Mouse (Mus musculus): Measurements from ENCODE around the gene Antxrl.

The Antxrl gene

GRCm38 (mm10) chr14:34104892-34105291, 52.4 kb downstream of the Antxrl start:
- peak; percentile 39 for DNase-seq

GRCm38 (mm10) chr14:34106389-34107062, 54.0 kb downstream of the Antxrl start:
- DNase-seq = no peak

- no peak for DNase-seq
Measured at GRCm38 (mm10) chr14:34107594-34107993, 55.1 kb downstream of the Antxrl start.

- no peak for DNase-seq
Measured at GRCm38 (mm10) chr14:34114311-34114710, 61.8 kb downstream of the Antxrl start.

GRCm38 (mm10) chr14:34119046-34119723, 66.7 kb downstream of the Antxrl start:
- no peak for DNase-seq

- no peak for DNase-seq
Measured at GRCm38 (mm10) chr14:34120016-34120910, 67.8 kb downstream of the Antxrl start.

GRCm38 (mm10) chr14:34120923-34121351, 68.4 kb downstream of the Antxrl start:
- DNase-seq = no peak

- DNase-seq = no peak
Measured at GRCm38 (mm10) chr14:34121691-34122090, 69.2 kb downstream of the Antxrl start.
